Mouse (Mus musculus): ENCODE measurements around the gene Spin1. TPM values are rescaled to one million over a fixed set of nuclear protein-coding genes. Genes with fewer than 3 reads are reported as not detected.
"Not testable (repeated sequence)": the region's sequence is repeated elsewhere in the genome, so short reads cannot be mapped to it uniquely, and the experiment has no call there.

Spin1 gene
- 10 to 100 TPM; 38.9 to 41.7 (median 40.0) TPM for polyA plus RNA-seq (2017; shearing (Covaris generic))

DNA sequence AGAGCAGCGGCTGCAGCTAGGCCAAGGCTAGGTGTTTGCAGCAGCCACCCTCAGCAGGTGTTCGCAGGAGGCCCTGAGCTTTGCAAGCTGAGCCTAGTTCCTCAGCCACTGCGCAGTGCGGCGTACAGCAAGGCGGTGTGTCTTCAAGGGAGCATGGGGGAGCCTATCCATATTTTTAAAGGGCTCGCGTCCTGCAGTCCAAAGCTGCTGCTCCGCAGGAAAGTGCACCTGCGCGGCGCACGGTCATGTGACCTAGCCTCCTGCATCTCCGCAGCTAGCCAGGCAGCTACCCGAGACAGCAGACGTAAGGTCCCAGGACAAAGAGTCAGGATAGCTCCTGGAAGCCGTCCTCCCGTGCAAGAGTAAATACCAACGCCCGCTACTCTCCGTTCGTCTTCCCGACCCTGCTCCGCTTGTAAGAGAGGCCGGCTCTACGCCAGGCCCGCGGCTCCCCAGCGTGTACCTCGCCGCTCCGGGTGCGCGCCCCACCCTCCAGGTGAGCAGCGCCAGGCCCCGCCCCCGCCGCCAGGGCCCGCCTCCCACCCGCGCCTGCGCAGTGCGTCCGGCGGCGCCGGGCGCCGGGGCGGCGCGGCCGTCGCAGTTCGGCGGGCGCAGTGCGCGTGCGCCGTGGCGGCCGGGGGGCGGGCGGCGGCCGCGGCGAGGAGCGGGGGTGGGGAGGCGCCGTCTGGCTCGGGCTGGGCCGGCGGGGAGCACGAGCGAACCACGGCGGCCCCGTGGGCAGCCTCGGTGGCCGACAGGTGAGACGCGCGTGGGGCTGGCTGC is at the start of gene Spin1:
Spin1 (plus strand) TSS at position 648 of the 783 bp plus-strand sequence.
- ATAC-seq, result peak; percentile 47

DNA sequence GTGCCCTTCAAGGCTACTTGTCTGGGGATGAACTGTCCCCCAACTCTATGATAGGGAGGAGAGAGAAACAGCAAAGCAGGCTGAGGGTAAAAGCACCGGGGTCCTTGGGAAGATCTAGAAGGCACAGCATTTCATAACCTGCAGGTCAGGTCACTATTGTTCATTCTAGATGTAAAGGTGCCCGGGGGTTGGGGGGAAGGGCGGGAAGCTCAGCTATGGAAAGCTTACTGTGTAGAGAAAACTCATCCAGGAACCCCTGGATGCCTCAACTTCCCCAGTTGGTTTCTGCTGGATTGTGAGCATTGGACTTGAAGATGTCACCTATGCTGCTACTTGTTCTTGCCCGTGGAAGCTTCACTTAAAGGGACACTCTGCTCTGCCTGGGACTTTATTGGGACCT is 49.7 kb upstream of the Spin1 start:
- no peak for ATAC-seq

DNA sequence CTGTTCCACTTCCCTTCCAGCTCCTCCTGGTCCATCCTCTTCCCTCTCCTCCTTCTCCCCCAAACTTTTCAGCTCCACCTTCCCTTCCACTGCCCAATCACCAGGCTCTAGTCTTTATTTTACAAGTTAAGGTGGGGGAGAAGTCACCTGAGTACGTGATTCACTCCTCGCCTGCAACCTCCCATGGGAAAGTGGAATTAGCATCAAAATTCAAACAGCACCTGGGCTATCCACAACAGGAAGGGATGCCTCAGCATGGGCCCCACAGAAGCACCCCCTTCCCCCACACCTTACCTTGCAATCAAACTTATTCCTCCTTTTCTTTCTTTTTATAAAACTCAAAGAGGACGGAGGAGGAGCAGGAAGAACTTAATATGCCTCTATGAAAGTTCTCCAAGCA is 48.3 kb upstream of the Spin1 start:
- no peak for ATAC-seq

DNA sequence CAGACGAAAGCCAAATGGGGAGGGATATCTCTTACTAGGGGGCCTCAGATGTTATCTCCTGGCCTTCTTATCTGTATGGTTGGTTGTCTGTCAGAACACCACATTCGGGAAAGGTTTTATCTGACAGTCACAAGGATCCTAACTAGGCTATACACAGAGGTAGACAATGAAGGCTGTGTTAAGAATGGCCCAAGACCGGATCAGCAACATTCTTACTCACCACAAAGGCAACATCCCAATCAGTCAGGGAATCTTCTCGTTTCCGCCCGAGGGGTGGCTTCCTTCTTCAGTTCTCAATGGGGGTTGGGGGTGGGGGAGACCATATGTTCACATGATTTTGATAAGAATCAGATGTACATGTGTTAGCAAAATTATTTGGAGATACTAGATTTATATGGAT is 37.7 kb upstream of the Spin1 start:
- no peak for ATAC-seq

DNA sequence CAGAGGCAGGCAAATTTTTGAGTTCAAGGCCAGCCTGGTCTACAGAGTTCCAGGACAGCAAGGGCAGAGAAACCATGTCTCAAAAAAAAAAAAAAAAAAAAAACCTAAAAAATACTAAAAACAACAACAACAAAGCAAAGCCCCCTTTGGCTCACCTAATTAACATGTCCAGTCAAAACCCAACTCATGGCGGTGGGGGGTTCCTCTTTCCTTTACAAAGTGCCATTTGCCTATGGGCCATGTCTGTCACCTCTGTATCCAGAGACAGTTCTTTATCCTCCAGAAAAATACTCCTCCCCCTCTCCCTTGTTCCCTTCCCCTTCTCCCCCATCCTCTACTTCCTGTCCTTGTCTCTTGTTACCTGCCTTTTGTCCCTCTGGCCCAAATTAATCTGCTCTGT is 37.0 kb upstream of the Spin1 start:
- ATAC-seq, result no peak

DNA sequence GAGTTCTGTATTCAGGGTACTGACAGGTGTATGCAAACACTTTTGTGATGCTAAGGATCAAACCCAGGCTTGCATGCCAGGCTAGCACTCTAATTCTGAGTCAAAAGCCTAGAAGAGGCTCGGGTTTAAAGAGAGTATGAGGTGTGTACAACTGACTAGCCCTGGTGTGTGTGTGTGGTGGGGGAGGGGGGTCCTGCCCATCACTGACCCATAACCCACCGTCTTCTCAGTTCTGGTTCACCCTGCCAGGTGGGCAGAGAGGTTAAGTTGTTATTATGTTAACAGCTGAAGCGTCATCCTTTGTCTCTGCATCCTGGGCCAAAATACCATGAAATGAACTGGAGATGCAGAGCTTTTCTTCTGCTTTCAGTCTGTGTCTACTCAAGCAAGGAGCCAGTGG is 36.3 kb upstream of the Spin1 start:
- no peak for ATAC-seq

DNA sequence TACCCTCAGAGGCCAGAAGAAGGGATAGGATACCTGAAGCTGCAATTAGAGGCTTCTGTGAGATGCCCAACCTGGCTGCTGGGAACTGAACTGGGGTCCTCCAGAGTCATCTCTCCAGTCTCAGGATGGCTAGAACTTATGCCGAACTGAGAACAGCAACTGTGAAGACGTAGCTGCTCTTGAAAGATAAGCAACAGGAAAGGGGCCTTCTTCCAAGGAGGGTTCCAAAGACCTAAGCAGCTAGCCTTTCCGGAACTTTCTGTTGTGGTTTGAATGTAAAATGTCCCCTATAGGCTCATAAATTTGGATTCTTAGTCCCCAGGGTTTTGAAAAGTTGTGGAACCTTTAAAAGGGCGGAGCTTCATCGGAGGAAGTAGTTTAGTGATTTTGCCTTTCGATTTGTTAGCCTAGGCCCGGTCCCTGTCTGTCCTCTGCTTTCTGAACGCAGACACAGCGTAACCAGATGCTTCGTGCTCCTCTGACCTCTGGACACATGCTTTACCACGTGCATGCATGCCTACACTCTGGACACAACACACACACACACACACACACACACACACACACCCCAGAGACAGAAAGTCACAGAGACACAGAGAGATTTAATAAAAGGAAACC is 29.5 kb upstream of the Spin1 start:
- no peak for ATAC-seq

DNA sequence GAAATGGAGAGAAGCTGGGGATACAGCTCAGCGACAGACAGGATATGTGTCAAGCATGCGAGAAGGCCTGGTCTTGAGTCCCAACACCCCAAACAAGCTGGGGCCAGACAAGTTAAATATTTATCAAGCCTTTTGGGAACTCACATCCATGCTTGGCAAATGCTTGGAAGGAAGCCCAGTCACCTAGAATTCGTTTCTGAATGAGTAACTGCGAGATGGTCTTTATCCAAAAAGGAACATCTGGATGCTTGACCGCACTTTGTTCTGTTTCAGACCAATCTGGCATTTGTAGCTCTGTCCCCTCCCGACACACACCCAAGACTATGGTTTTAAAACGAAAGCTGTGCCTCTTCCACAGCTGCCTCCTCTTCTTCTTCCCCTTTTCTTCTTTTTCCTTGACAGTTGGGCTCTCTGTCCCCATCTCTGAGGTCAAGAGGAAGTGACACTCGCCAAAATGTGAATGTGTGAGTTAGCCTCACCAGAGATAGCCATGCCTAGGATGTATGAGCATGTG is 28.9 kb upstream of the Spin1 start:
- ATAC-seq, result no peak

DNA sequence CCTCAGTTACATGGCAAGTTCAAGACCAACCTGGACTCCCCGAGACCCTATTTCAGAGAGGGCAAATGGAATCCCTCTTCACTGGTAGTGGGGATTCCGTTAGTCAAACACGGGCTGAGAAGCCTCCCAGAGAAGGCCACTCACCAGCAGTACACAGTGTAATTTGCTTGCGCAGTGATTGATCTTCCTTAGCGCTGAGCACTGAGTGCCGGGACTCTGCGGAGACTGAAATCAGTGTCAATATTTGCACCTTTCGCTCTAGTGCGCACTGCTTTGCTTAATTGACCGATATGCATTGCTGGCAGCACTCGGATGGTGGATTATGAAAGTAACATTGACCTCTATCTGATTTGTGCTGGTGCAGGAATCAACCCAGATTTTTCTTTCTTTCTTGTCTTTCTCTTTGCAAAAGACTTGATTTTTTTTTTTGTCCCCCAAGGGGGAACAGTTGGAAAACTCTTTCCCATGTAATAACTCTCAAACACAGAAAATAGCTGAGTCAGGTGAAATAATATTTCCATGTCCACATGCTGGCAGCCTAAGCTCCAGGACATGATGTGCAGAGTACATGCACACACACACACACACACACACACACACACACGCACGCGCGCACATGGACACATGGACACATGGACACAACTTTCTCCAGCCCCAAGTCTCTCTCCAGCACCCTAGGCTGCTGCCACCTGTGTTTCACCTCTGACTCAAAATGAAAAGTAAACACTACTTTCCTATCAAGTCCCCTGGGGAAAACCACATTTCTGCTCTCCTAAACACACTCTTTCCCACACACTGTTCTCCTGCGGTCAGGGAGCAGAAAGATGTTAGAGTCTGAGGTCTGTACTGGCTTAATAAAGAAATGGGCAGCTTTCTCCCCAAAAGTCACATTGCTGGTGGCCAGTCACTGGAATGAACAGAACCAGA is 27.5 kb upstream of the Spin1 start:
- no peak for ATAC-seq

DNA sequence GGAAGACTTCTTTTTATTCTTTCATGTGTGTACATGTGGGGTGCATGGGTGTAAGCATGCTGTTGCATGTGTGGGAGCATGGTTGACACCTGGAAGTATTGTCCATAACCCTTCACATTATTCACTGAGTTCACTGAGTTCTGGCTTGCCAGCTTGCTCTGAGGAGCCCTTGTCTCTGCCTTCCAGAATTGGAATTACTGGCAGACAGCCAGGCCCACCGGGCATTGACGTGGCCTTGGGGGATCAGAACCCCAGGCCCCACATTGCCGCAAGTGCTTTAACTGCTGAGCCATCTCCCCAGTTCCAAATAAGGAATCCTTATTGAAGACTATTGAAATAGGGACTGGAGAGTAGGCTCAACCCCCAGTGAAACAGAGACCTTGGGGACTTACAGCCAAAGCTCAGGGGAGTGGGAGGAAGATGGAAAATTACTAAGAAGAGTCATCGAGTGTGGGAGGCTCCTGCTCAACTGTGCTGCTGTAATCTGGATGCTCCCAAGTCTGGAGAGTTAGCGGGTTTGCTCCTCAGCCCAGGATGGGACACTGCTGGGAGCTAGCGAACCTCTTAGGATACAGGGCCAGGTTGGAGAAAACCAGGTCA is 26.5 kb upstream of the Spin1 start:
- no peak for ATAC-seq

DNA sequence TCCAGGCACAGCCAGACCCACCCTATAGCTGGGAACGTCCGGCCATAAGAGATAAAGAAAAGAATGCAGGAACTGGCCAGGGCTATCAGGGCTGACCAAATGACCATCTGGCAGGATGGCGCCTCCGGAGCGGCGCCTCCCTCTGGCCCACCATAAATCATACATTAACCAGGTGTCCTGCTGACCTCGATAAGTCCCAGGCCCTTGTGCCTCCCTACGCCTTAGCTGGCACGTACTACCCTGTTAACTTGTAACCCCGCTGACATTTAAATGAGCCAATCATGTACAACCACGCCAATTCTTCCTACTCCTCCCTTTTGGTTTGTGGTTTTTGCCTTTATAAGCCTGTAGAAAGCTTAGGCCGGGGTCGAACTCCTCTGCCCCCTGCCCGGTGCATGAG is 24.5 kb upstream of the Spin1 start:
- not testable (repeated sequence) for ATAC-seq

DNA sequence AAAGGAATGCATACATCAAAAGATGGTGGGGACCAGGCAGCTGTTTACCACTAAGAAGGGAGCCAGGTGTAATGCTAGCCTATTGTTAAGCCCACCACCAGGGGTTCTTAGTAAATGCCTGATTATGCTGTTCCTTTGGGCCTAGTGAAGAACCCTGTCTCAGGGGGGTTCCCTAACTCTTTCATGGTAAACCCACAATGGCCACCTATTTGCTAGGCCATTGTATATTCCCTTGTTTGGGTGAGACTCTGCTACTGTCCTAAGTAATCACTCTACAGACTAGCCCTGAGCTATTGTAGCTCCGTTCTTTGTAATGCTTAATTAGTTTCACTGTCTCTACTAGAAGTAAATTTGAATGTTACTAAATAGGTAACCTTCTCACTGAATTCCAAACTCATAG is 22.1 kb upstream of the Spin1 start:
- ATAC-seq, result not testable (repeated sequence)

DNA sequence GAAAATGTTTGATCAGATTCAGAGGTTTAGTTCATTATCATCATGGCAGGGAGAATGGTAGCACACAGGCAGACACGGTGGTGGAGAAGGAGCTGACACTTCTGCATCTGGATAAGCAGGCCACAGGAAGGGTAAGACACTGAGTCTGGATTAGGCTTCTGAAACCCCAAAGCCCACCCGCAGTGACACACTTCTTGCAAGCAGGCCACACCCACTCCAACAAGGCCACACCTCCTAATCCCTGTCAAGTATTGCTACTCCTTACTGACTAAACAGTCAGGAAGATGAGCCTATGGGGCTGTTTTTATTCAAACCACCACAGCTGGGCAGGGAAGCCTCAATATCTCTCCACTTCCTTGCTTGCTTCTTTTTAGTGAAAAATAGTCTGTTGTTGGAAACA is 19.9 kb upstream of the Spin1 start:
- ATAC-seq, result no peak

DNA sequence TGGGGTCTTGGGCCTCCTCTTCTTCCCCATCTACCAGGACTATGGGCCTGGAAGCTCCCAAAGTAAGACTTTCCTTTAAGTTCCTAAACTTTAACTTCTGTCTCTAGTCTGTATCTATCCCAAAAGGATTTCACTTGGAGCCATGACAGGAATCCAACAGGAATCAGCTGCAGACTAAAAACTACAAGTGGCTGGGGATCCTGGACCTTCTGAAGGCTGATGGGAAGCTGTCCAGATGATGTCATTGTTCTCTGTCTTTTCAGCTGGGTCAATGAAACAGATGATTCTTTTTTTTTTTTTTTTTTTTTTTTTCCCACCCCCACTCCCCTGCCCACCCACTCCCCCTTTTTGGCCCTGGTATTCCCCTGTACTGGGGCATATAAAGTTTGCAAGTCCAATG is 16.4 kb upstream of the Spin1 start:
- no peak for ATAC-seq

DNA sequence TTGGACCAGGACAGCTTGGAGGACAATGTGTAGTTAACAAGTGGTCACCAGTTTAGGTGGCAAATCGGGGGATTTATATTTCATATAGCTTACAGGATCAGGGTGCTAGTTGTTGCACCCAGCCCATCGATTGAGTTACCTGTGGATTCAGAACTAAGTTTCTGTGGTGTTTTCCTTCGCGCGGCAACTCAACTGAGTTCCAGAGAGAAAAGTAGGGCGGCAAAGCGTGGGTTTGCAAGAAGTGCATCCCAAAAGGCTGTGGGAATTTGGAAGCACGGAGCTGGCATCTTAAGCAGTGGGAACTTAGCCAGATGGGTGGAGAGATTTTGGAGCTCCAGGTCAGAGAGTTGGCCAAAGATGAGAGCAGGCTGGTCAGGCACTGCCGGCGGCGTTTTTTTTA is 14.7 kb upstream of the Spin1 start:
- ATAC-seq, result no peak

DNA sequence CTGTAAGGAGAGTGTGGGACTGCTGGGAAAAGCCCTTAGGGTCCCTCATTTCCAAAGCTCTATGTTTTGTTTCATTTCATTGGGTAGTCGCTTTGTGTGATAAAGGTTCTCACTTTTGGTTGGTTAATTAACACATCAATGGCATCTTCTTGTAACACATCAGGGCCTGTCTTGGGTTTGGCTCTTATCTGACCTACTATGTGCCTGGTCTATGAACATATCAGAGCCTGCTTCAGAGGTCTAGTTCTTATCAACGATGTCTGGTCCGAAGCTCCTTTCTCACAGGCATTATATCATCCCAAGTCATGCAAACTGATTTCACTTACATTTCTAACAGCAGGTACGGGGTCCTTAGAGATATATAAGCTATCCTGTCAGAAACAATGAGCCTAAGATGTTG is 13.4 kb upstream of the Spin1 start:
- no peak for ATAC-seq

DNA sequence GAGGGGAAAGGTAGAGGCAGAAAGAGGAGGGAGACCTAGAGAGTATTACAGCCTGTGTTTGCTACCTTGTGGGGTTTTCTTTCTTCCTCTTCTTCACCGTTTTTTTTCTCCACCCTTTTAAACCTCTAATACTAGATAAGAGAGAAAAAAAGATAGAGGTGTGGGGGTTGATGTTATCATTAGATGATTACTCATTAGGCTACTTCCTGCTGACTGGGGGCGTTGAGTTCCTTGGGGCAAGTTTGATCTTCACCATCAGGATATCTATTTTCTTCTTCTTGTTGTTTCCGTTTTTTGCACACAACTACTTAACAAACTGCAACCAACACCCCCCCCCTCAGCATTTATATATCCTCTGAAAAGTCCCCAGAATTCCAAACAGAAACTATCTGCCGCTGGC is 12.5 kb upstream of the Spin1 start:
- ATAC-seq, result peak; percentile 56

DNA sequence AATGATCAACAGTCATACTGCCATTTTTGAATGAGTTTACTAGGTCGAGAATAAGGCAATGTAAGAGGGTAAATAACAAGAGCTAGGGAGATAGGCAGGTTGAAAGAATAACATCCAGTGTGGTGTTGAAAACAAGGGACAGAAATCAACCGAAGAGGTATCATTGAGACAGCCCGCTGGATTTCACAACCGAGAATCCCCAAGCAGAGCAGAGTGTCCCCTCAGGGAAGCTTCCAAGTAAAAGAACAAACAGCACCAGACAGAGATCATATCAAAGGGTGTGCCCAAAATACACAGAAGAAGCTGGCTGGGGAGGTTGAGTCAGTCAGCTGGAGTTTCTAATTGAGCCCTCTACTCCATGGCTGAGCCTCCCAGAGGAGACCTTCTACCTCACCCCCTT is 11.6 kb upstream of the Spin1 start:
- no peak for ATAC-seq

DNA sequence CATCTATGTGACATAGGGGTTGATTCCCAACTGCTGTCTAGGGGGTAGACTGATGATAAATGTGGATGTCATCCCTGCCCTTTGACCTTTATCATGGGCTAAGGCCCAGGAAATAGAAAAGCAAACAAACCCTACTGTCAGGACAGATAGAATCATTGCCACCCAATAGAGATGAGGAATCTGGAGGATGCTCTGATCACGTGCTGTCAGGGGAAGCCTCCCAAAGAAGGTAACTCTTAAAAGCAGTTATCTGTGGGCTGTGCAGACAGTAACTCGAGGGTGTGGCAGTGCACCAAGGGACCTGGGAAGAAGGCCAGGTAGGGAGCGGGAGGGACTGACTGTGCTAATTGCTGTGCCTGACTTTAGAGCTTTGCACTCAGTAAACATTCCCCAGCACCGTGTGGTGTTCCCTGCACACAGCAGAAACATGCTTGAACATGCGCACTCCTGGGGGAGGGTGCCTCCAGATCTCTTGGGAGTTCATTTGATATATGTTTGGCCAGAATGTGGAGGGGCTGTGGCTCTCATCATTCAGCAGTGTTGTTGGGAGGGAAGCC is 10.5 kb upstream of the Spin1 start:
- ATAC-seq, result no peak

DNA sequence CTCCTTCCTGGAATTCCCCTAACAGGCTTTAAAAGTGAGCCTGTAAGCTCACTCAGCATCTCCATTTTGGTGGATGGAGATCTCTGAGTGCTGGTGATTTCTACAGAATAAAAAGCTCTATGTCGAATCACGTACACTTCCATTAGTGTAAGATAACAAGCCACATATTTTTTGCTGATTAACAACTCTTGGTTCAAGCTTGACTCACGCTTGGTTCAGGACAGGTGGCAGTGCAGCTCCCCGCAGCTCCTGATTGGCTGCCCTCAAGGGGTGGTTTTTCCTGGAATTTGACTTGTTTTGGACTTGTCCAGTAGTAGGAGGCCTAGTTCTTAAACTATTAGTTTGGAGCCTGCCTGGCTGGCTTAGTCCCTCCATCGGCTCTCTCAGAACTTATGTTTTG is 7.2 kb upstream of the Spin1 start:
- no peak for ATAC-seq

DNA sequence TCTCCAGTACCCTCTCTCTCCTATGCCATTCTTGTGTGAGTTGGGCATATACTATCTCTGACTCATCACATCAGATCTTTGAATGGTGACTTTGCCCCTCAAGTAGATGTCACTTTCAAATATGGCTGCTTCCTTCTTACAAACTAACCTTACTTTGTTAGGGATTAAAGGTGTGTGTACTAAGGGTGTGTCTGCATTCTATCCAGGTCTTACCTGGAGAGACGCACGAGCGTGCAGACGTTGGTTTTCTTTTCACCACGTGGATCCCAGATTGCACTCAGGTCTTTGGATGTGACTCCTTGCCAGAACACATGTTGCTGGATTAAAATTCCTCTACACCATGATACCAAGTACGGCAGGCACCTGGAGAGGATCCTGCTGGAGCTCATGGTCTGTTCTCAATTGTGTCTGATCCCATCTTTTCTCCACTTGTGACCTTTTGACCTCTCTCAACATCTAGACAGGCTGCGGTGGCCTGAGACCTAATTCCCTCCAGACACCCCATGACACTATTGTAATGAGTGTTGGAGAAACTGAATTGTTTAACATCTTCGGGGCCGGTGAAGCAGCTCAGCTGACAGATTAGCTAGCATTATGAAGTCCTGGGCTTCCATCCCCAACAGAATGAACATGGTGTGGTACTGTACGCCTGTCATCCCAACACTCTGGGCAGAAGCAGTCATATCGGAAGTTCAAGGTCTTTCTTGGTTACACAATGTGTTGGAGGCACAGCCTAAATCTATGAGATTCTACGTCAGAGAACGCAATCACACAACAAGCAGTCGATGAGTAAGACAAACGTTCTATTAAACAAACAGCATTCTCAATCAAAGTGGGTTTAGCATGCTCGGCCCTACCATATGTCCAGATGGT is 6.1 kb upstream of the Spin1 start:
- no peak for ATAC-seq
